8 mouse cellular contexts compared by ENCODE assay signal in the genomic region with DNA sequence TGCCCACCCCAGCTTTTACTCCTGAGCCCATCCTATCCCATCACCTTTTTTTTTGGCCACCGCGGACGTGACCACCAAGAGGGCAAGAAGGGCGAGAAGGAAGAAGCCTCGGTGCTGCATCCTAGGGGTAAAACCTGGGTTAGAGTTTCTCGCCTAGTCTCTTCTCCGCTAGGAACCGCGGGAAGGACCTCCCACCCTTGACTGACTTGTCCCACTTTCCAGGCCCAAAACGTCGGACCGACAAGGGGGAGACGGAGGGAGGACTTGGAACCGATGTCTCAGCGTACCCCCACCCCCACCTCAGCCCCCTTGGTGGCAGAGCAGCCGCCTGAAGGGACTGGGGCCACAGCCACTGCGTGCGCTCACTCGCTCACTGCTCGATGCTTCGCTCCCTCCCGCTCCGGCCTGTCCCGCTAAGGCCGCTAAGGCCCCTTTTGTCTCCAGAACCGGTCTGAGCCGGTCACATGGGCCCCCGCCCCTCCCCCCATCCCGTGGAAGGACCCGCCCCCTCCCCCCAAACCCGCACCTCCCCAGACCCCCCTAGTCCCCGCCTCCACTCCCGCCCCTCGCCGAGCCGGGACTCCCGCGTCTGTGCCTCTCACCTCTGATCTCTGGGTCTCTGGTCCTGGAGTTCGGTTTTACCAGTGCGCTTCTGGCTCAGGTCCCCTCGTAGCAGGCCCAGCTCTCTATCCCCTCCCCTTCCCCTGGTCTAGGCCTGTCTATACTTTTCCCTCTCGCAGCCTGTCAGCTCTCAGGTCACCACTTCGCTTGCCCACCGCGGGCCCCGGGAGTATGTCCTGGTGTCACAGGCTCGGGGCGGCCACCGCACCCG. TPM values are rescaled to one million over a fixed set of nuclear protein-coding genes. Genes with fewer than 3 reads are reported as not detected.
DNase-seq lines count a peak whose midpoint lies in the region; ATAC-seq lines count a peak whose summit lies in the region.

No protein-coding gene starts in this region.

- H3K4me3 ChIP-seq in kidney, embryonic 14.5 days (ENCODE audit: low read length): peak overlapping the region; percentile 88
- H3K4me3 ChIP-seq in forebrain, embryonic 13.5 days: peak overlapping the region; percentile 75
- H3K4me3 ChIP-seq in kidney, embryonic 16.5 days (ENCODE audit: low read length): peak overlapping the region; percentile 82
- peak overlapping the region; percentile 51 for H3K4me3 ChIP-seq in midbrain, embryonic 15.5 days

- peaks cover 29% of the 10 kb centered on the region for H3K4me1 ChIP-seq in kidney, embryonic 14.5 days (ENCODE audit: control insufficient read depth, insufficient read depth, low read length)
- peaks cover 48% of the 10 kb centered on the region for H3K4me1 ChIP-seq in forebrain, embryonic 13.5 days
- H3K4me1 ChIP-seq in kidney, embryonic 16.5 days (ENCODE audit: insufficient read depth, low read length): peaks cover 40% of the 10 kb centered on the region
- H3K4me1 ChIP-seq in midbrain, embryonic 15.5 days: peaks cover 32% of the 10 kb centered on the region

- H3K27me3 ChIP-seq in kidney, embryonic 14.5 days (ENCODE audit: control insufficient read depth, insufficient read depth, low read length): no peaks in the 10 kb centered on the region
- H3K27me3 ChIP-seq in forebrain, embryonic 13.5 days: 0 out of 2 replicates have a peak, but pooled peaks cover 3% of the 10 kb centered on the region
- no peaks in the 10 kb centered on the region for H3K27me3 ChIP-seq in kidney, embryonic 16.5 days (ENCODE audit: insufficient read depth, low read length)
- no peaks in the 10 kb centered on the region for H3K27me3 ChIP-seq in midbrain, embryonic 15.5 days (replicated peaks)

- peak overlapping the region; percentile 81 for H3K4me2 ChIP-seq in kidney, embryonic 14.5 days (replicated peaks; ENCODE audit: low read depth, low read length)
- H3K4me2 ChIP-seq in forebrain, embryonic 13.5 days: peak overlapping the region; percentile 87
- H3K4me2 ChIP-seq in kidney, embryonic 16.5 days (replicated peaks; ENCODE audit: low read depth, low read length): peak overlapping the region; percentile 77
- peak overlapping the region; percentile 82 for H3K4me2 ChIP-seq in midbrain, embryonic 15.5 days

- peaks cover 30% of the 10 kb centered on the region for H3K36me3 ChIP-seq in kidney, embryonic 14.5 days (ENCODE audit: control insufficient read depth, insufficient read depth, low read length)
- peaks cover 36% of the 10 kb centered on the region for H3K36me3 ChIP-seq in forebrain, embryonic 13.5 days (ENCODE audit: poor library complexity, severe bottlenecking)
- peaks cover 13% of the 10 kb centered on the region for H3K36me3 ChIP-seq in kidney, embryonic 16.5 days (ENCODE audit: insufficient read depth, low read length)
- H3K36me3 ChIP-seq in midbrain, embryonic 15.5 days (replicated peaks): peaks cover 5% of the 10 kb centered on the region; the same call in 1 of the 2 replicates

- no peak for DNase-seq in kidney, adult 18-20 months
- peak; percentile 59 for DNase-seq in cerebellum, adult 11-12 months
- DNase-seq in adrenal gland, postnatal 25 days: no peak

- H3K27ac ChIP-seq in kidney, embryonic 14.5 days (ENCODE audit: low read depth, low read length): peak overlapping the region; percentile 97
- peak overlapping the region; percentile 90 for H3K27ac ChIP-seq in forebrain, embryonic 13.5 days
- H3K27ac ChIP-seq in kidney, embryonic 16.5 days (ENCODE audit: low read length): peak overlapping the region; percentile 89
- H3K27ac ChIP-seq in midbrain, embryonic 15.5 days: peak overlapping the region; percentile 67

- peak; percentile 75 for ATAC-seq in kidney, embryonic 14.5 days (ENCODE audit: low FRiP score, low TSS enrichment)
- peak; percentile 80 for ATAC-seq in forebrain, embryonic 13.5 days
- peak; percentile 75 for ATAC-seq in kidney, embryonic 16.5 days (ENCODE audit: low FRiP score, low TSS enrichment)
- ATAC-seq in midbrain, embryonic 15.5 days (replicated peaks): peak; percentile 79
- no peak for ATAC-seq in monocyte, adult 5-6 weeks (replicated peaks; ENCODE audit: insufficient number of reproducible peaks, low FRiP score, low TSS enrichment, poor library complexity, severe bottlenecking)

- peak overlapping the region; percentile 97 for H3K9ac ChIP-seq in kidney, embryonic 14.5 days (ENCODE audit: low read depth, low read length)
- H3K9ac ChIP-seq in forebrain, embryonic 13.5 days: peak overlapping the region; percentile 94
- peak overlapping the region; percentile 89 for H3K9ac ChIP-seq in kidney, embryonic 16.5 days (replicated peaks; ENCODE audit: low read length)
- peak overlapping the region; percentile 46 for H3K9ac ChIP-seq in midbrain, embryonic 15.5 days

- 1% methylated on average over 46 of the region's 50 CpGs for WGBS in kidney, embryonic 14.5 days
- WGBS in forebrain, embryonic 13.5 days: 2% methylated on average over 43 of the region's 50 CpGs
- 5% methylated on average over 46 of the region's 50 CpGs for WGBS in kidney, embryonic 16.5 days
- 1% methylated on average over 49 of the region's 50 CpGs for WGBS in midbrain, embryonic 15.5 days

- H3K9me3 ChIP-seq in kidney, embryonic 14.5 days (ENCODE audit: control insufficient read depth, low read length): no peaks in the 10 kb centered on the region
- H3K9me3 ChIP-seq in forebrain, embryonic 13.5 days (replicated peaks): no peaks in the 10 kb centered on the region
- no peaks in the 10 kb centered on the region for H3K9me3 ChIP-seq in kidney, embryonic 16.5 days (ENCODE audit: low read length)
- no peaks in the 10 kb centered on the region for H3K9me3 ChIP-seq in midbrain, embryonic 15.5 days

RNA-seq across cellular contexts. Expression of gene Mdk, which starts 0.6 kb away (rescaled TPM):
- polyA plus RNA-seq in kidney, embryonic 14.5 days (2014; fragmentation: Nextera tagmentation; extraction: Ambion mirVana): 1,361 and 1,922 TPM in 2 replicates
- polyA plus RNA-seq in forebrain, embryonic 13.5 days (2015; fragmentation: Nextera tagmentation; extraction: Ambion mirVana): 609 and 621 TPM in 2 replicates
- polyA plus RNA-seq in kidney, embryonic 16.5 days (2015; fragmentation: Nextera tagmentation; extraction: Ambion mirVana): 1,159 and 1,184 TPM in 2 replicates
- 132 and 158 TPM in 2 replicates for polyA plus RNA-seq in midbrain, embryonic 15.5 days (2015; fragmentation: Nextera tagmentation; extraction: Ambion mirVana)
- 10.2 TPM in 1 of 3 replicates, not detected in the others for total RNA-seq in monocyte, adult 5-6 weeks (2017)
- total RNA-seq in adrenal gland, postnatal 25 days (2021): 3.5 and 5.8 TPM in 2 replicates

RNA-seq across cellular contexts. Expression of gene Chrm4, which starts 4.5 kb away (rescaled TPM):
- not detected in 2 replicates for polyA plus RNA-seq in kidney, embryonic 14.5 days (2014; fragmentation: Nextera tagmentation; extraction: Ambion mirVana)
- 0.83 and 0.88 TPM in 2 replicates for polyA plus RNA-seq in forebrain, embryonic 13.5 days (2015; fragmentation: Nextera tagmentation; extraction: Ambion mirVana)
- polyA plus RNA-seq in kidney, embryonic 16.5 days (2015; fragmentation: Nextera tagmentation; extraction: Ambion mirVana): 0.11 and 0.19 TPM in 2 replicates
- polyA plus RNA-seq in midbrain, embryonic 15.5 days (2015; fragmentation: Nextera tagmentation; extraction: Ambion mirVana): 0.57 and 0.66 TPM in 2 replicates
- 0.29 TPM in 1 of 3 replicates, not detected in the others for total RNA-seq in monocyte, adult 5-6 weeks (2017)
- total RNA-seq in adrenal gland, postnatal 25 days (2021): 0.94 and 1.7 TPM in 2 replicates

RNA-seq across cellular contexts. Expression of gene Gm9821, which starts 14.0 kb away (rescaled TPM):
- 0.31 and 0.49 TPM in 2 replicates for polyA plus RNA-seq in kidney, embryonic 14.5 days (2014; fragmentation: Nextera tagmentation; extraction: Ambion mirVana)
- 0.18 and 0.41 TPM in 2 replicates for polyA plus RNA-seq in forebrain, embryonic 13.5 days (2015; fragmentation: Nextera tagmentation; extraction: Ambion mirVana)
- 0.27 and 0.71 TPM in 2 replicates for polyA plus RNA-seq in kidney, embryonic 16.5 days (2015; fragmentation: Nextera tagmentation; extraction: Ambion mirVana)
- polyA plus RNA-seq in midbrain, embryonic 15.5 days (2015; fragmentation: Nextera tagmentation; extraction: Ambion mirVana): 0.20 and 0.31 TPM in 2 replicates
- 0.29 to 0.97 TPM (median 0.32 TPM) in 3 replicates for total RNA-seq in monocyte, adult 5-6 weeks (2017)
- not detected in 2 replicates for total RNA-seq in adrenal gland, postnatal 25 days (2021)

RNA-seq across cellular contexts. Expression of gene Dgkz, which starts 44.1 kb away (rescaled TPM):
- 35.6 and 57.5 TPM in 2 replicates for polyA plus RNA-seq in kidney, embryonic 14.5 days (2014; fragmentation: Nextera tagmentation; extraction: Ambion mirVana)
- 18.5 and 23.1 TPM in 2 replicates for polyA plus RNA-seq in forebrain, embryonic 13.5 days (2015; fragmentation: Nextera tagmentation; extraction: Ambion mirVana)
- 52.0 and 52.1 TPM in 2 replicates for polyA plus RNA-seq in kidney, embryonic 16.5 days (2015; fragmentation: Nextera tagmentation; extraction: Ambion mirVana)
- polyA plus RNA-seq in midbrain, embryonic 15.5 days (2015; fragmentation: Nextera tagmentation; extraction: Ambion mirVana): 32.2 and 36.1 TPM in 2 replicates
- total RNA-seq in monocyte, adult 5-6 weeks (2017): 83.0 to 148 TPM (median 110 TPM) in 3 replicates
- 42.2 and 61.5 TPM in 2 replicates for total RNA-seq in adrenal gland, postnatal 25 days (2021)

Comparison
In these comparisons a context has a peak if more than half of its experiments do, and no peak if none do; other contexts are left out.
1. H3K9ac ChIP-seq: peak in every context shown above with its lines; median percentile 97 in kidney, embryonic 14.5 days; 94 in forebrain, embryonic 13.5 days; 89 in kidney, embryonic 16.5 days; 46 in midbrain, embryonic 15.5 days.